Mouse (Mus musculus) G1E (cell line): ENCODE results near the gene Ago4.

Experiments used
- CTCF ChIP-seq: IDR thresholded peaks from 2 replicates; pipeline ENCODE4 v1.5.1; 2012; ENCODE audit warnings: low read depth, low read length, inconsistent platforms, mixed read lengths
- GATA1 ChIP-seq: IDR thresholded peaks from 2 replicates; pipeline ENCODE4 v1.6.1; 2012; ENCODE audit warnings: borderline replicate concordance, low read length, inconsistent platforms, mixed read lengths
- GATA2 ChIP-seq: IDR thresholded peaks from 2 replicates; pipeline ENCODE4 v1.6.1; 2012; ENCODE audit warnings: low read depth, low read length, inconsistent platforms, borderline replicate concordance
- POLR2AphosphoS5 ChIP-seq: IDR thresholded peaks from 2 replicates; pipeline ENCODE4 v1.6.1; 2012; ENCODE audit warnings: low read depth, low read length, inconsistent platforms; ENCODE audit not compliant: insufficient replicate concordance
- TAL1 ChIP-seq: conservative IDR thresholded peaks from 2 replicates; pipeline ENCODE4 v1.6.1; 2012; ENCODE audit warnings: low read depth, low read length, inconsistent platforms, mixed read lengths

- TF ChIP-seq CTCF (no peak), TAL1 (no peak), GATA1 (no peak), POLR2AphosphoS5 (no peak), GATA2 (no peak)
Observed at GRCm38 (mm10) chr4:126450268-126450667, 83.0 kb downstream of the Ago4 start.
